Mouse (Mus musculus) common myeloid progenitor, adult 5-6 weeks (primary cell): ENCODE measurements around the gene Dhx57. TPM values are rescaled to one million over a fixed set of nuclear protein-coding genes. Genes with fewer than 3 reads are reported as not detected.
"Not testable (repeated sequence)": the region's sequence is repeated elsewhere in the genome, so short reads cannot be mapped to it uniquely, and the experiment has no call there.

Experiments
- ATAC-seq: replicated peaks from 2 replicates; pipeline ENCODE4 v1.8.0; 2016; ENCODE audit warnings: low read depth, mild to moderate bottlenecking, moderate TSS enrichment, inconsistent platforms; ENCODE audit not compliant: poor library complexity, severe bottlenecking
- total RNA-seq: library from RNA; stranded (forward); fragments of 200-1000, 187-1606 nt; gene quantifications from 2 replicates; pipeline ENCODE4 v1.2.3, GENCODE M21; 2017

Dhx57 gene
- 17.7 and 18.3 TPM in 2 replicates for total RNA-seq

DNA sequence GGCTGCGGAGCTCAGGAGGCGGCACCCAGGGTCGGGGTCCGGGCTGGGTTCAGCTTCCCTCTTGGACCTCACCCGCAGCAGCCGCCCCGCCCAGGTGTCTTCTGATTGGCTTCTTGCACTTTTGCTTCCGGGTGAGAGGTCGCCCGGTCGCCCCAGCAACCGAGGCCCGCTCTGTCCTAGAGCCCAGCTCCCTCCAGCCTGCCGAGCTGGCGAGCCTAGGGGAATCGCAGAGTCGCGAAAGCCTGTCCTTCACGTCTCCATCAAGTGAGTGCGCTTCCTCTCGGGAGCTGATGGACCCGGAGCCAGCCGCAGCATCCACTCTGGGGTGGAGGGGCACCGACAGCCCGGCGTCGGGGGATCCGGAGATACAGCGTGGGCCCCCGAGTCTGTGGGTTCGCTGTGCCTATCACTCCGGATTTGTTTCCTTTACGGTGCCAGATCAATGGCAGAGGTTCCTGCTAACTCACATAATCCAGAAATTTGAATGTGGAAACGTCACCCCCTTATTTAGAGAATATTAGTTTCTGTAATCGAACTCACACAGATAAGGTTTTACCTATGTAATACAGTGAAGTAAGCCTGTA lies at the start of gene Dhx57, which contains the start of gene Morn2:
Dhx57 (minus strand) TSS at position 403 of the 584 bp plus-strand sequence.
Morn2 (plus strand) TSS at position 130 of the 584 bp plus-strand sequence.
- peak; percentile 96 for ATAC-seq

DNA sequence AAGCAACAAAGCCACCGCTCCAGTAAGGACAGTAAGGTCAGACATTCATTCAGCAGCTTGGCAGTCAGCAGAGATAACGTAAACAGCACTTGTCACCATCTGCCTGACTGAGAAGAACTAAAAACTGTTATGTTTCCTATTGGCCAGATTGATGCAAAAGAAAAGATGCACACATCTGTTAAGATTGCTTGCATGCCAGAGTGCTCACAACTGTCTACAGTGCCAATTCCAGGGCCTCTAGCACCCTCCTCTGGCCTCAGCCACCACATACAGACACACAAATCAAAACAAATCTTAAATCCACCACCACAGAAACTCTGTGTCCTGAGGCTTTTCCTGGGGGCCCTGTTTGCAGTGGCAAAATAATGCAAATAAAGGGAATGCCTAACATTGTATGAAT lies 42.1 kb upstream of the Dhx57 start:
- ATAC-seq: 0 out of 2 replicates have a peak, but pooled peaks have one; percentile 62

DNA sequence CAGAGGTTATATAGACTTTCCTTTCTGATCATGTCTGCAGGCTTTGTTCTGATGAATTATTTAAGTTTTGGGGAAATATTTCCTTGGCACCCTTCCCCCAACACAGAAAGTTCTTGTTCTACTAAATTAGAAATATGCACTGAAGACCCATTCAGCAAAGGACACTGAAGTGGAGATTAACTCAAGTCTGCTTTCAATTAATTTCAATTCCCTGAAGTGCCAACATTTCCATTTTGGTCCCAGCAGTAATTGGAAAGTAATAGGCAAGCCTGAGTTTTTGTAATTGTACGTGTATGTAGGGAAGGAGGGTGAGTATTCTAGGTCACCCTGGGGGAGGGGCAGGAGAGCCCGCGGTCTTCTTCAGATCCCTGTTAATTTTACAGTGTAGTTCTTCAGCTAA lies 36.2 kb upstream of the Dhx57 start:
- ATAC-seq: no peak

DNA sequence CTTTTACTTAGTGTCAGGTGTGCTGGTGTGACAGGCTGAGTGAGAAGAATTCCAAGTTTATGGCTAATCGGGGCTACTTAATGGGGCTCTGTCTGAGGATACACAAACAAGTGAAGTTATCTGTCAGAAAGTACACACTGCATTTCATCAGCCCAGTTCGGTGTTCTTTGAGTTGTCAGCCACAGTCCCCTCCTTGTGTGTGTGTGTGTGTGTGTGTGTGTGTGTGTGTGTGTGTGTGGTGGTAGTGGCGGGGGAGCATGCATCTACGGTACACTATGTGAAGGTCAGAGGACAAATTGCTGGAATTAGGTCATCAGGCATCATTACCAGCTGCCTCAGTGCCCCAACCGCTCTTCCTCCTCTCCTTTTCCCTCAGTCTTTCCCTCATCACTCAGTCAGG lies 35.2 kb upstream of the Dhx57 start:
- no peak for ATAC-seq

DNA sequence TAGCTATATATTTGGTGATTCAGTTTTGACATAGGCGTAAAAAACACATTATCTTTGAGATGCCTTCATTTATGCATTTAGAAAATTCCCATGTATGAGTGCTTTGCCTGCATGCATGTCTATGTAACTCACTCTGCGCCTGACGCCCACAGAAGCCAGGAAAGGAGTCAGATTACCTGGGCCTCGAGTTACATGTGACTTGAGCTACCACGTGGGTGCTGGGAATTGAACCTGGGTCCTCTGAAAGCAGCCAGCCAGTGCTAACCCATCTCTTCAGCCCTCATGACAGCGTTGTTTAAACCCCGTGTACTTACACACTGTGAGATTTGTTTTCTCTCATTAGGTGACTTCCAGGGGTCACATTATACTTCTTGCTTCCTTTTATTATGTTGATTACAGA lies 34.2 kb upstream of the Dhx57 start:
- no peak for ATAC-seq

DNA sequence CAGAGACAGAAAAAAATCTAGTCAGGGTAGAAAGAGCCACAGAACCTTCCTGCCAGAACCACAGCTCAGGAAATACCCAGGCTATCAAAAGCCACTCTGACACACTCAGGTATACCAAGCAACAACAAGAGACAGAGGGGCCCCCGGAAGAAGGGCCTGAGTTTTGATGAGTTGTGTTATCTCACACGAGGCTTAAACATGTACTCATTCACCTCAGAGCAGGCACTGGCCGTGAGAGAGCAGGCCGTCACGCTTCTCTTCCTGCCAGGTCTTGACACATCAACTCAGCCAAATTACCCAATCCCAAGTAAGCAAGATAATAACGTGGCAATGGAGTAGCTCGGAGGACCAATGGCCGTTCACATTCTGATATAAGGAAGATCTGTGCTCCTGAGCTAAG lies 33.4 kb upstream of the Dhx57 start:
- peak; percentile 67 for ATAC-seq

DNA sequence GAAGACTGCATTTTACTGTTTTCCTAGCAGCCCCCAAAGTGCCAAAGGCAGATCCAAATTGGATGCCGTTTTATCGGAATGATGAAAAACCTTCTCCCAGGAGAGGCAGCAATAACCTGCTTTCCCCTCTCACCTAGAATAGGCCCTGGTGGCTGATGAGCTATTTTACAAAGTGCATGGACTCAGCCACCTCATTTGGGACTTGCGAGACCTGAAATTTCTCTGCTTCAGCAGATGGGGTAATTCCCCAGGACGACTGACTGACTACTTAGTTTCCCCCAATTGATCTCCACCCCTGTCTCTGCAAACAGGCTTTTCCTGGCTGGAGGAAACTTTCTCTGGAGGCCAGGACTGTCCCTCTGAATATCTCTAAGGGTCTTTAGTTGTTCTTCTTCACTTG lies 32.7 kb upstream of the Dhx57 start:
- no peak for ATAC-seq

DNA sequence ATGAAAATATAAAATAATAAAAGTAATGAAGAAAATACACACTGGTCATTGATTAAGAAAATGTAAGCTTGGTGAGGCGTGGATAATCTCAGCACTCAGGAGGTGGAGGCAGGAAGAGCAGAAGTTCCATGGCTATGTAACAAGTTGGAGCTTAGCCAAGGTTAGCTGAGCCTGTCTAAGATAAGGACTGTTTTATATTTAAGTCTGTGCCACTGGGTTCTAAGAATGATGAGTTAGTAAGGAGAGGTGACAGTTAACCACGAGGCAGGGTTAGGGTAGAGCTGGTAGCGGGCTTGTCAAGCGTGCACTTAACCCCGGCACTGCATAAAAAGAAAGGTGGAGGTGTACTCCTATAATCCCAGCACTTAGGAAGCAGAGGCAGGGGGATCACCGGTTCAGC lies 32.0 kb upstream of the Dhx57 start:
- peak; percentile 44 for ATAC-seq

DNA sequence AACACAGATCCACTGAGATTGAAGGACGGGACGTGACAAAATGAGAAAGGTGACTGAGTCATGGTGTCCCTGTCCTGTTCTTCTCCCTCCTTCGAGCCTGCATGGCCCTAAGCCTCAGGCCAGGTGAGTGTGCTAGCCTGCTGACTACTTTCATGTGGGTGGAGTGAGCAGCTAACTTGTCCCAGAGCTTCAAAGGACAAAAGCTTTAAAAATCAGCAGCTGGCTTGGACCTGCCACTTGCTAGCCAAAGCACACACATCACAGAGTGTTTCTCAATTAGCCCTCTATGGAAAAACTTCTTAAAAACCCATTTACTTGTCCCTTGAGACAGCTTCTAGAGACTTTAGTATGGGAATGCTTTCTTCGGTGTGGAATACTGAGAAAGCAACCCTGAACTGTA lies 22.1 kb upstream of the Dhx57 start:
- ATAC-seq: no peak

DNA sequence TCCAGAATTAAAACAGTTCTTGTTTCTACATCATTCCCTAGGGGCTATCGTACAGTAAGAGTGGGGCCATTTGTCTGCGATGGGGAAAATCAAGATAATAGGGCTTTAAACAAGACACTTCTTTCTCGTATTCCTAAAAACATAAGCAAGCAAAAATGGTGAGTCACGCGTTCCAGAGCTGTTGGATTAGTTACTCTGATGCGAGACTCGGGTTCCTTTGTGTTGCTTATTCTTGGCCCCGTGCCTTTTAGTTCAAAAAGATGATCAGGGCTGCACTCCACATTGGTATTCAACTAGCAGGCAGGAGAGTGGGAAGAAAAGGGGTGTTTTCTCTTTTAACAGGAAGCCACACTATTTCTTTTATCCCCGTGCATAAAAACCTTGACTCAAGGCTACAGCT lies 21.5 kb upstream of the Dhx57 start:
- ATAC-seq: no peak

DNA sequence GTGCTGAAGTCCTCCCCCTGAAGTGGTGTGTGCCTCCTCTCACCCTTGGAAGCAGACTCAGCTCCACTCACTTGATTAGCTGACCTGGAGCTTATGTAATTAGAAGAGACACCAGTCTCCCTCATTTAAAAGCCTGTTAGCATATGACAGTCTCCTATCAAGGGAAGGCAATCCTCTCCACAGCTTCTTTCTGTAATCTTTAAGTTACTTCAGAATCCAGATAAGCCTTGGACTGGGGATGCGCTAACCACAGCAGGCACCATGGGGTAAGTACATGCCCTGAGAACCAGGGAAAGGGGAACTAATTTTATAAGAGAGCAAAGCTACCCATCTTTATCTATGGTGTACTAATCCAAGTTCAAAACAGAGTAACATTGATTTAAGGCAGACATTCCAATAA lies 17.0 kb upstream of the Dhx57 start, which contains the start of gene Arhgef33:
Arhgef33 (plus strand) TSS at position 157 of the 400 bp plus-strand sequence.
- peak; percentile 58 for ATAC-seq

DNA sequence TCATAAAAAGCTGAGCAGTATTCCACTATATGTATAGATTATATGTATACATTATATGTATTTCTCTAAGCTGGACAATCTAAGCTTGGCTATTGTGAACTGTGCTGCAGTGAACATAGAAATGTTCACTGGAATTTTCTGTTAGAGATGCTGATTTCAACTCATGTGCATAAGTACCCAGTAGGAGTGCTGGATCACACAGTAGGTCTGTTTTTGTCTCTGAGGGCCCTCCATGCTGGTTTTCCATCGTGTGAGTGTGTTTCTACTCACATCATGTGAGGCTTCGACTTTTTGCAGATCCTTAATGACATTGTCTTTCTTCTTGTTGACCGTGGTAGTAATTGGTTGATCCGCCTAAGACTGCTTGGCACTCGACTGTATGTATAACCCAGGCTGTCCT lies 8.6 kb upstream of the Dhx57 start:
- ATAC-seq: no peak

DNA sequence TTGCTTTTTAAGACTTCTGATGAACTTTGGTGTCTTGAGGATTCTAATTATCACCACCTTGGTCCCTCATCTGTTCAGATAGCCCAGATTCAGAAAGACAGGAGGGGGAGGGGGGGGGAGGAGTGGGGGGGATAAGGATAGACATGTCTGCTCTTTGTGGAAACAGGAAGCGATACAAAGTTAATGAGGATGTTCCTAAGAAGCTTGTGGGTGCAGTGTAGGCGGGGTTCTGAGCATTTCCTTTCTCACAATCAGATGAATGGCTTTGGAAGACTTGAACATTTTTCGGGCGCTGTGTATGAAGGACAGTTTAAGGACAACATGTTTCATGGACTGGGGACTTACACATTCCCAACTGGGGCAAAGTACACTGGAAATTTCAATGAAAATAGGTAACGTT lies 5.0 kb upstream of the Dhx57 start:
- ATAC-seq: 0 out of 2 replicates have a peak, but pooled peaks have one; percentile 34

DNA sequence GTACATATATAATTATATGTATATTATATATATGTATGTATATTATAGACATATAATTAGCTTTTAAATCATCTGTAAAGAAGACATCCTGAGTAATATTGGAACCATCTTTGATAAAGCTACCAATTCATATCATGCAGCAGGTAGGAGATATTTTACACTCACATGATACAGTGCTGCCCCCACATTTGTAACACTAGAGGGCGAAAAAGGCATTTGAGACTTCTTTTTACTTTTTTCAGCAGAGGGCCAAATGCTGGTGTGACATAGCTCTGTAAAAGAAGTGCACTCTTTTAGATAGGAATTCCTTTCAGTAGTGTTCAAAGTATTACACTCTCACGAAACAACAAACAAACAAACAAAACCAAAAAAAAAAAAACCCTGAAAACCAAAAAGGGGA lies 872 bp upstream of the Dhx57 start:
- ATAC-seq: peak; percentile 49

DNA sequence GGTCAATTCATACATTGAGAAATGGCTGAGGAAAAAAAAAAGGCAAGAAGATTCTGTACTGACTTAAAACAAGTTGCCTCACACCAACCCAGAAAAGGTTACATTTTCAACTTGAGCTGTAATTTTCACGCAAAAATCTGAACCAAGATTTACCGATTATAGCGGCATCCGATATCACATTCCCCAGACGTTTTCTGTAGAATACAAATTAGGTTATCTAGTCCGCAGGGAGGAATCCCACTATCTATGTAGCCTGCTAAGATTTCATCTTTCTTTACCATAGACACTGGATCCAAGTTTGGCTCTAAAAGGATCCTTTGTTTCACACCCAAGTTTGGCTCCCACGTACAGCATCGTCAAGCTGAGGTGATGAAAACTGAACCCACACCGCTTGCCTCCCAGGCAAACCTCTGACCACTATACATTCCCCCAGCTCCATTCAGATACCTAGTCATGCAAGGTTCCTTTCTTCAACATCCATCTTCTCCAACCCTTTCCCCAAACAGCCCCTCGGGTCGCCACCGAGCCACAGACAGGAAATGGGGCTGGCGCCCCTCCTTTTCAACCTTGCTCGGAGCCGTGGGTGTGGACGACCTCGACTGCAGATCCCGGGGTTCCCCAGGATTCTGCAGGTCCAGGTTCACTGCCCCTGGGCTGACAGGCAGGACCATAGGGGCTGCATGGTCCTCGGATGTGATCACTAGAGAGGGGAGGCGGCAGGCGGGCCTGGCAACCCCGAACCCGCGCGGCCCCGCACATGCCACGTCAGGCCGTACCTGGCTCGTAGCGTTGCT lies 799 bp downstream of the Dhx57 start:
- ATAC-seq: peak; percentile 3; the same call in 1 of the 2 replicates

DNA sequence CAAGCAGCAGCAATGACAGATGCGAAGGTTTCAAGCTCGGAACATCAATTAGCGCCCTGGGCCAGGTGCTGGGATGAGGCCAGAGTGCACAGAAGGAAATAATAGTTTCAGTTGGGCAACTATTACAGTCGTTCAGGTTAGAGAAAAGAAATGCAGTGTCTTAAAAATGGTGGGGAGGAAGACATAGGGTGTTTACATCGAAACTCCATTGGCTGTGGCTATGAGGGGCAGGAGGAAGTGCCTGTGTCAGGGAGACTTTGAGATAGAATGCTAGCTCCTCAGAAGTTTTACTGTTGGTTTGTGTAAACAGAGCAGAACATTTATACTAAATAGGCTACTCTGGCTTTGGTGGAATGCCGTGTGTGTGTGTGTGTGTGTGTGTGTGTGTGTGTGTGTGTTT lies 2.3 kb downstream of the Dhx57 start:
- no peak for ATAC-seq

DNA sequence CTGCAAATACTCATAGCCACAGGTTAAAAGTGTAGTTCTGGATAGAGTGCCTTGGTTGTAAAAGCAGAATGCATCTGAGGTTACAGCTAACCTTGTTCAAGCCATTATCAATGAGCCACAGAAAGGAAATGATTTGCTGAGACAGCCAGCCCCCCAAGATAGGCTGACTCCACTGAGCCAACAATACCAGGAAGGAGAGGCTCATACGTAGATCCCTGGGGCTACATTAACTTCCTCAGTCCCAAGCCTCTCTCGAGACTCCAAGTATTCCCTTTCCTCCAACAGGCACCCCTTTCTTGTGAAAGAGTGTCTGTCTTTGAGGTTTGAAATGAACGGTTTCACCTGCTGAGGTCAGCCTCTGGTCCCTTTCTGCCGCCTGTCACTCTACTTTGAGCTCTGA lies 5.8 kb downstream of the Dhx57 start:
- 0 out of 2 replicates have a peak, but pooled peaks have one; percentile 25 for ATAC-seq

DNA sequence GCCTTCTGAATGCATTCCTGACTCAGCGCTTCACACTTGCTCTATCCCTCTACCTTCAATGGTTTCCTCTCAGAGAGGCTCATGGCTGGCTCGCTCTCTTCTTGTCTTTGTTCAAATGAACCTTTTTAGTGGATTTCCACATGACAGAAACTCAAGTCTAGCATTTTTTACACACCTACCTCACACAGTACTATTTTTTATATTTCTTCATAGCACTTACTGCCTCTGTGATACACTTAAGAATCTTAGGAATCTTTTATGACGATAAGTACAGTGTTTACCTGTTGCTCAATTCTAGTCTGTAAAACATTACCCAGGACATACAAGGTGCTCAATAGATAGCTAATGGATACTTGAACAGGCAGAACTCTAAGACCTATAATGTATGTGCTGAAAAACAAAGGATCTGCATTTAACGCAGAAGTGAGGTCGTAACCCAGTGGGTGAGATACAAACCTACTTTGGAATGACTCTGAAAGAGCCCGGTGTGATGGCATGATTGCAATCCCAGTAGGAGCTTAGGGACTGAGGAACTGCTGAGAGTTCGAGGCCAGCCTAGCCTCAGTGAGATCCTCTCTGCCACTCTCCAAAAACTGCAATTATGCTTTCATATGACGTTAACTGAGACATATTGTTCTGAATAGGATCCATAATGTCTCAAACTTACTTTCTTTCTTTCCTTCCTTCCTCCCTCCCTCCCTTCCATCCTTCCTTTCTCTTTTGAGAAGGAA lies 10.8 kb downstream of the Dhx57 start:
- ATAC-seq: no peak

DNA sequence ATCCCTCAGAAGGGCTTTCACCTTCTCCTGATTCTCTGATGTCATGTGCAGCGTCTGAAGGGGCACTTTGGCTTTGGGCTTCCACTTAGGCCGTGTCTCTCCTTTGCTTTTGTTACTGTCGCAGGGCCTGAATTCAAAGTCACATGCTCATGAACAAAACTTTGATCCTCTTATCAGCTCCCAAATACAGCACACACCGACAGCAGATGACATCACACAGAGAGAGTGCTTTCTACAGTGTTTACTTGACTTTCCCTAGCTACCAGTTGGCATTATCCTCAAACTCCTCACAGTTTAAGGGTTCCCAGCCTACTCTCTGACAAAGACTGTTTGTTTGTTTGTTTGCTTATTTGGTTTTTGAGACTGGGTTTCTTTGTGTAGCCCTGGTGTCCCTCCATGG lies 12.0 kb downstream of the Dhx57 start:
- no peak for ATAC-seq

DNA sequence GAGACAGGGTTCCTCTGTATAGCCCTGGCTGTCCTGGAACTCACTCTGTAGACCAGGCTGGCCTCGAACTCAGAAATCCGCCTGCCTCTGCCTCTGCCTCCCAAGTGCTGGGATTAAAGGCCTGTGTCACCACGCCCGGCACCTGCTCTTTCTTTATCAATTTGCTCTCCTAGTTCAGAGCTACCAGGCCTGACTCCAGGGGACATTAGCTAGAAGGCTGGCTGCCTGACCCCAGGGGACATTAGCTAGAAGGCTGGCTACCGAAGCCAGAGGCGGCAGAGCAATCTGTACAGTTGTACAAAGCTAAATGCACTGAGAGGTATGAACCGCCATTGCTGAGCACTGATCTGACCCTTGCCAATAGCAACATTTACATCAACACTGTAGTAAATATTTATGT lies 19.7 kb downstream of the Dhx57 start:
- ATAC-seq: not testable (repeated sequence)

DNA sequence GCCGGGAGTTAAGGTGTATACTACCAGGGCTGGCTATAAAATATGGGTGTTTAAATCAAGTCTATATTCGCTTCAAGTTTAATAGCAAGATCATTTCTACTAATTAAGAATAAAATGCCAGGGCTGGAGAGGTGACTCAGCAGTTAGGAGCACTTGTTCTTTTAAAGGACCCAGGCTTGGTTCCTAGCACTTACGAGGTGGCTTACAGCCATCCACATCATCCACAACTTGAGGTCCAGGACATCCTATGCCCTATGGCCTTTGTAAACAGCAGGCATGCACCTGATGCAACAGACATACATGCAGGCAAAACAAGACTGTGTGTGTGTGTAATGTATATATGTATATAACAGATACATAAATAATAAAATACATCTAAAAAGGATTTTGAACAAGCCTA lies 22.1 kb downstream of the Dhx57 start:
- ATAC-seq: no peak
